Mouse (Mus musculus) CD4-positive, CD25-positive, alpha-beta regulatory T cell, adult 2 months (primary cell): Measurements from ENCODE around the gene Btbd35f26.
"Not testable (repeated sequence)": the region's sequence is repeated elsewhere in the genome, so short reads cannot be mapped to it uniquely, and the experiment has no call there.

Source experiments
- DNase-seq: peaks from one replicate; pipeline ENCODE4 v3.0.0-alpha.2; 2012; ENCODE audit warnings: low read depth, low spot score

The Btbd35f26 gene

DNA sequence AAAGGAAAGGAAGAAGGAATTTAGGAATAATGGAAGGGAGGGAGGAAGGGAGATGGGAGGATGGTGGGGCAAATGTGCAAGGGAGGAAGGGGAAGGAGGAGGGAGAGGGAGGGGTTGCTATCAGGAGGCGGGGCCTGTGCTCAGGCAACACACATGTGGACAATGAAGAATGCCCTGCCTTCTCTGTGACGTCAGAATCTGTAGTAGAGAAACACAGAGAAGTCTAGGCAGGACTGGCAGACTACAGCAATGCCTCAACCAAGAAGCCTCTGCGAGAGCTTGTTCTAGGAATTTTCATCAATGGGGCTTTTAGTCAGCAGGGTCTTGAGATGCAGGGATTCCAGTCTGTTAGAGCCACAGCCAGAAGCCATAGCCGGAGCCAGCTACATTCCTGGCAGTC, at the start of gene Btbd35f26:
Gene Btbd35f26 (plus strand): TSS at position 301 of the 400 bp plus-strand sequence.
- not testable (repeated sequence) for DNase-seq

- DNase-seq: not testable (repeated sequence)
These were observed 5.7 kb downstream of the Btbd35f26 start for GRCm38 (mm10) chrX:31341924-31342323.

GRCm38 (mm10) chrX:31383818-31384217, 47.6 kb downstream of the Btbd35f26 start, which contains the start of gene Btbd35f19:
Gene Btbd35f19 (minus strand): TSS chrX:31383918.
- not testable (repeated sequence) for DNase-seq
